In the genomic region with DNA sequence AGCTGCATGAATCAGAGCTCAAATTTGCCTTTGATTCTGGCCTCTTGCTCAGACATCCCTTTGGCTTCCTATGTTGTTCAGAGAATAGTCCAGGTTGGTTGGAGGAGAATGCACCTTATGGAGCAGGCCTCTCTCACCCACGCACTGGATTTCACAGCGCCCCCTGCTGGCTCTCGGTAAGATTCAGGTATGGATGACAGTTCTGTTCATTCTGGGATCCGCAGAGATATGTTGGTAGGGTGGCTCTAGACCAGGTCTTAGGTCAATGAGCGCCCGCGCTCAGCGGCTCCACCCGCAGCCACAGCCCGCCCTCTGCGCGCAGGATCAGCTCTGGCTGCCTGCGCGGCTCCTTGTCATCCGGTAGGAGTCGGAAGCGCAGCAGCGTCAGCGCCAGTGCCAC, we compare ENCODE assay signal across 8 mouse cellular contexts. TPM values are rescaled to one million over a fixed set of nuclear protein-coding genes. Genes with fewer than 3 reads are reported as not detected.
A peak's percentile ranks its signal among the peaks of the same experiment; 100 is the strongest.
DNase-seq lines count a peak whose midpoint lies in the region; ATAC-seq lines count a peak whose summit lies in the region.

No protein-coding gene starts in this region.

- H3K36me3 ChIP-seq in forebrain, embryonic 11.5 days (ENCODE audit: control insufficient read depth, insufficient read depth, low read length): no peaks in the 10 kb centered on the region
- no peaks in the 10 kb centered on the region for H3K36me3 ChIP-seq in hindbrain, embryonic 16.5 days (ENCODE audit: control insufficient read depth, insufficient read depth, low read length)
- H3K36me3 ChIP-seq in limb, embryonic 13.5 days: no peaks in the 10 kb centered on the region
- no peaks in the 10 kb centered on the region for H3K36me3 ChIP-seq in midbrain, embryonic 14.5 days (ENCODE audit: control insufficient read depth, insufficient read depth, low read length)
- no peaks in the 10 kb centered on the region for H3K36me3 ChIP-seq in stomach, embryonic 16.5 days (ENCODE audit: control insufficient read depth, insufficient read depth, low read length)

- no peak overlapping the region for H3K9ac ChIP-seq in forebrain, embryonic 11.5 days (ENCODE audit: low read length)
- peak overlapping the region; percentile 53 for H3K9ac ChIP-seq in hindbrain, embryonic 16.5 days (ENCODE audit: low read depth, low read length)
- no peak overlapping the region for H3K9ac ChIP-seq in limb, embryonic 13.5 days
- H3K9ac ChIP-seq in midbrain, embryonic 14.5 days (replicated peaks; ENCODE audit: low read length): no peak overlapping the region; the same call in 1 of the 2 replicates
- no peak overlapping the region for H3K9ac ChIP-seq in stomach, embryonic 16.5 days (ENCODE audit: low read length)

- WGBS in forebrain, embryonic 11.5 days: 11% methylated on average over 19 of the region's 19 CpGs
- WGBS in hindbrain, embryonic 16.5 days: 16% methylated on average over 19 of the region's 19 CpGs
- WGBS in limb, embryonic 13.5 days: 19% methylated on average over 19 of the region's 19 CpGs
- 10% methylated on average over 19 of the region's 19 CpGs for WGBS in midbrain, embryonic 14.5 days
- 11% methylated on average over 19 of the region's 19 CpGs for WGBS in stomach, embryonic 16.5 days

- no peak overlapping the region for H3K4me2 ChIP-seq in forebrain, embryonic 11.5 days (ENCODE audit: low read depth, low read length, severe bottlenecking)
- H3K4me2 ChIP-seq in hindbrain, embryonic 16.5 days (ENCODE audit: low read length): peak overlapping the region; percentile 60
- H3K4me2 ChIP-seq in limb, embryonic 13.5 days (replicated peaks): peak overlapping the region; percentile 48
- peak overlapping the region; percentile 41 for H3K4me2 ChIP-seq in midbrain, embryonic 14.5 days (ENCODE audit: low read length)
- peak overlapping the region; percentile 33 for H3K4me2 ChIP-seq in stomach, embryonic 16.5 days (ENCODE audit: low read depth, low read length)

- no peaks in the 10 kb centered on the region for H3K9me3 ChIP-seq in forebrain, embryonic 11.5 days (ENCODE audit: control insufficient read depth, low read length)
- no peaks in the 10 kb centered on the region for H3K9me3 ChIP-seq in hindbrain, embryonic 16.5 days (ENCODE audit: control insufficient read depth, low read length)
- no peaks in the 10 kb centered on the region for H3K9me3 ChIP-seq in limb, embryonic 13.5 days
- H3K9me3 ChIP-seq in midbrain, embryonic 14.5 days (ENCODE audit: control insufficient read depth, low read length): no peaks in the 10 kb centered on the region
- H3K9me3 ChIP-seq in stomach, embryonic 16.5 days (replicated peaks; ENCODE audit: control insufficient read depth, low read length): no peaks in the 10 kb centered on the region

- H3K27me3 ChIP-seq in forebrain, embryonic 11.5 days (ENCODE audit: control insufficient read depth, insufficient read depth, low read length): no peaks in the 10 kb centered on the region
- peaks cover 2% of the 10 kb centered on the region; the same call in 1 of the 2 replicates for H3K27me3 ChIP-seq in hindbrain, embryonic 16.5 days (replicated peaks; ENCODE audit: control insufficient read depth, insufficient read depth, low read length)
- H3K27me3 ChIP-seq in limb, embryonic 13.5 days: peaks cover 11% of the 10 kb centered on the region; the same call in 1 of the 2 replicates
- H3K27me3 ChIP-seq in midbrain, embryonic 14.5 days (ENCODE audit: control insufficient read depth, insufficient read depth, low read length): no peaks in the 10 kb centered on the region
- no peaks in the 10 kb centered on the region for H3K27me3 ChIP-seq in stomach, embryonic 16.5 days (ENCODE audit: control insufficient read depth, insufficient read depth, low read length)

- peak; percentile 42 for DNase-seq in layer of hippocampus, adult 11-12 months (ENCODE audit: low spot score)
- DNase-seq in layer of hippocampus, adult 9-10 months (ENCODE audit: low spot score): no peak
- peak; percentile 36 for DNase-seq in c-Kit-positive CD71-negative TER-119-negative erythroid progenitor cells, embryonic 14.5 days (ENCODE audit: low read depth)
- DNase-seq in forebrain, embryonic 11.5 days (ENCODE audit: low spot score): peak; percentile 77
- peak; percentile 77 for DNase-seq in midbrain, embryonic 14.5 days

- no peak overlapping the region for H3K27ac ChIP-seq in forebrain, embryonic 11.5 days (ENCODE audit: low read depth, low read length)
- H3K27ac ChIP-seq in hindbrain, embryonic 16.5 days (ENCODE audit: low read depth, low read length): no peak overlapping the region
- H3K27ac ChIP-seq in limb, embryonic 13.5 days: no peak overlapping the region
- no peak overlapping the region for H3K27ac ChIP-seq in midbrain, embryonic 14.5 days (replicated peaks; ENCODE audit: low read depth, low read length)
- no peak overlapping the region for H3K27ac ChIP-seq in stomach, embryonic 16.5 days (ENCODE audit: low read length)

- 0 out of 2 replicates have a peak, but pooled peaks have one; percentile 27 for ATAC-seq in forebrain, embryonic 11.5 days (replicated peaks; ENCODE audit: low FRiP score)
- peak; percentile 68; the same call in 1 of the 2 replicates for ATAC-seq in hindbrain, embryonic 16.5 days
- no peak for ATAC-seq in limb, embryonic 13.5 days (ENCODE audit: low FRiP score, low read depth)
- no peak for ATAC-seq in midbrain, embryonic 14.5 days (ENCODE audit: low FRiP score, low TSS enrichment)
- no peak; the same call in 1 of the 2 replicates for ATAC-seq in stomach, embryonic 16.5 days (ENCODE audit: insufficient read depth, low FRiP score)

- H3K4me3 ChIP-seq in forebrain, embryonic 11.5 days (ENCODE audit: low read depth, low read length): no peak overlapping the region
- peak overlapping the region; percentile 29 for H3K4me3 ChIP-seq in hindbrain, embryonic 16.5 days (ENCODE audit: low read length)
- no peak overlapping the region for H3K4me3 ChIP-seq in limb, embryonic 13.5 days
- H3K4me3 ChIP-seq in midbrain, embryonic 14.5 days (replicated peaks; ENCODE audit: low read depth, low read length): 0 out of 2 replicates have a peak overlapping the region, but pooled peaks have one; percentile 14
- no peak overlapping the region; the same call in 1 of the 2 replicates for H3K4me3 ChIP-seq in stomach, embryonic 16.5 days (replicated peaks; ENCODE audit: low read length)

- H3K4me1 ChIP-seq in forebrain, embryonic 11.5 days (replicated peaks; ENCODE audit: control insufficient read depth, insufficient read depth, low read length): no peaks in the 10 kb centered on the region
- H3K4me1 ChIP-seq in hindbrain, embryonic 16.5 days (ENCODE audit: control insufficient read depth, insufficient read depth, low read depth, low read length): no peaks in the 10 kb centered on the region
- H3K4me1 ChIP-seq in limb, embryonic 13.5 days: no peaks in the 10 kb centered on the region
- H3K4me1 ChIP-seq in midbrain, embryonic 14.5 days (ENCODE audit: control insufficient read depth, insufficient read depth, low read length): no peaks in the 10 kb centered on the region
- H3K4me1 ChIP-seq in stomach, embryonic 16.5 days (ENCODE audit: control insufficient read depth, insufficient read depth, low read length): no peaks in the 10 kb centered on the region

RNA-seq across cellular contexts. Expression of a gene that starts 11.9 kb away (rescaled TPM):
- polyA plus RNA-seq in forebrain, embryonic 11.5 days (2014; fragmentation: Nextera tagmentation; extraction: Ambion mirVana): not detected in 2 replicates
- polyA plus RNA-seq in hindbrain, embryonic 16.5 days (2015; fragmentation: Nextera tagmentation; extraction: Ambion mirVana): not detected in 2 replicates
- polyA plus RNA-seq in limb, embryonic 13.5 days (2015; fragmentation: Nextera tagmentation; extraction: Ambion mirVana): not detected in 2 replicates
- polyA plus RNA-seq in midbrain, embryonic 14.5 days (2014; fragmentation: Nextera tagmentation; extraction: Ambion mirVana): not detected in 2 replicates
- 0.41 and 1.0 TPM in 2 replicates for polyA plus RNA-seq in stomach, embryonic 16.5 days (2015; fragmentation: Nextera tagmentation; extraction: Ambion mirVana)

RNA-seq across cellular contexts. Expression of a gene that starts 13.8 kb away (rescaled TPM):
- polyA plus RNA-seq in forebrain, embryonic 11.5 days (2014; fragmentation: Nextera tagmentation; extraction: Ambion mirVana): 9.0 and 10.1 TPM in 2 replicates
- 8.2 and 9.2 TPM in 2 replicates for polyA plus RNA-seq in hindbrain, embryonic 16.5 days (2015; fragmentation: Nextera tagmentation; extraction: Ambion mirVana)
- 7.1 and 9.5 TPM in 2 replicates for polyA plus RNA-seq in limb, embryonic 13.5 days (2015; fragmentation: Nextera tagmentation; extraction: Ambion mirVana)
- polyA plus RNA-seq in midbrain, embryonic 14.5 days (2014; fragmentation: Nextera tagmentation; extraction: Ambion mirVana): 6.1 and 11.1 TPM in 2 replicates
- polyA plus RNA-seq in stomach, embryonic 16.5 days (2015; fragmentation: Nextera tagmentation; extraction: Ambion mirVana): 5.8 and 6.7 TPM in 2 replicates

RNA-seq across cellular contexts. Expression of a gene that starts 42.0 kb away (rescaled TPM):
- polyA plus RNA-seq in forebrain, embryonic 11.5 days (2014; fragmentation: Nextera tagmentation; extraction: Ambion mirVana): 3.3 and 4.0 TPM in 2 replicates
- 8.8 and 9.6 TPM in 2 replicates for polyA plus RNA-seq in hindbrain, embryonic 16.5 days (2015; fragmentation: Nextera tagmentation; extraction: Ambion mirVana)
- polyA plus RNA-seq in limb, embryonic 13.5 days (2015; fragmentation: Nextera tagmentation; extraction: Ambion mirVana): 9.3 and 9.9 TPM in 2 replicates
- polyA plus RNA-seq in midbrain, embryonic 14.5 days (2014; fragmentation: Nextera tagmentation; extraction: Ambion mirVana): 4.7 and 6.6 TPM in 2 replicates
- polyA plus RNA-seq in stomach, embryonic 16.5 days (2015; fragmentation: Nextera tagmentation; extraction: Ambion mirVana): 18.3 and 20.4 TPM in 2 replicates

Comparison
In these comparisons a context has a peak if more than half of its experiments do, and no peak if none do; other contexts are left out.
1. ATAC-seq: peak in forebrain, embryonic 11.5 days (single experiment) and hindbrain, embryonic 16.5 days (single experiment); none in limb, embryonic 13.5 days (single experiment), midbrain, embryonic 14.5 days (single experiment) and stomach, embryonic 16.5 days (single experiment).
2. H3K4me3 ChIP-seq: peak in hindbrain, embryonic 16.5 days (single experiment) and midbrain, embryonic 14.5 days (single experiment); none in forebrain, embryonic 11.5 days (single experiment), limb, embryonic 13.5 days (single experiment) and stomach, embryonic 16.5 days (single experiment).